Mouse (Mus musculus) hindbrain, embryonic 14.5 days (tissue): ENCODE measurements at regions not wholly inside any gene's neighbourhood (a gene's known extent, or its start where the extent isn't known, plus 50 kb on each side); places are given as distances from the start of the nearest gene placed in this dataset.

ENCODE experiments used
- ATAC-seq: fragments of 200-750 bp; cut with Nextera tagmentation; 2 replicates; pipeline ENCODE4 v1.8.0; 2017; ENCODE audit warnings: moderate number of reproducible peaks, mild to moderate bottlenecking, moderate TSS enrichment, moderate library complexity; ENCODE audit not compliant: low FRiP score
- DNase-seq: peaks from one replicate; pipeline ENCODE4 v3.0.0-alpha.2; 2015; ENCODE audit warnings: low spot score
- H3K27ac ChIP-seq: fragments of 300-500 bp; sonication (generic); 2 replicates; pipeline ENCODE4 v1.5.1; 2014; ENCODE audit warnings: mild to moderate bottlenecking, moderate library complexity
- H3K27me3 ChIP-seq: fragments of 300-500 bp; sonication (generic); 2 replicates; pipeline ENCODE4 v1.6.1; 2014; ENCODE audit warnings: mild to moderate bottlenecking, low read length, mixed read lengths; ENCODE audit not compliant: control insufficient read depth, insufficient read depth
- H3K36me3 ChIP-seq: fragments of 300-500 bp; sonication (generic); replicated peaks from 2 replicates; pipeline ENCODE4 v1.6.1; 2014; ENCODE audit not compliant: control insufficient read depth, insufficient read depth
- H3K4me1 ChIP-seq: fragments of 300-500 bp; sonication (generic); replicated peaks from 2 replicates; pipeline ENCODE4 v1.6.1; 2014; ENCODE audit warnings: antibody characterized with exemption, low read length, mixed read lengths; ENCODE audit not compliant: control insufficient read depth, insufficient read depth
- H3K4me2 ChIP-seq: fragments of 300-500 bp; sonication (generic); replicated peaks from 2 replicates; pipeline ENCODE4 v1.6.1; 2014; ENCODE audit warnings: mild to moderate bottlenecking, moderate library complexity
- H3K4me3 ChIP-seq: fragments of 300-500 bp; sonication (generic); replicated peaks from 2 replicates; pipeline ENCODE4 v1.5.1; 2014; ENCODE audit warnings: mild to moderate bottlenecking, low read length
- H3K9ac ChIP-seq: fragments of 300-500 bp; sonication (generic); 2 replicates; pipeline ENCODE4 v1.6.1; 2014
- H3K9me3 ChIP-seq: fragments of 300-500 bp; sonication (generic); 2 replicates; pipeline ENCODE4 v1.6.1; 2016; ENCODE audit warnings: low read length; ENCODE audit not compliant: control insufficient read depth
- WGBS: fragments of 180-500 bp; shearing (Covaris S2); extraction: QIAGEN DNeasy Blood & Tissue Kit; methylation state at CpG from one replicate; pipeline ENCODE4 v1.1.7; 2014; 5-methylcytosine and 5-hydroxymethylcytosine counted together

DNA sequence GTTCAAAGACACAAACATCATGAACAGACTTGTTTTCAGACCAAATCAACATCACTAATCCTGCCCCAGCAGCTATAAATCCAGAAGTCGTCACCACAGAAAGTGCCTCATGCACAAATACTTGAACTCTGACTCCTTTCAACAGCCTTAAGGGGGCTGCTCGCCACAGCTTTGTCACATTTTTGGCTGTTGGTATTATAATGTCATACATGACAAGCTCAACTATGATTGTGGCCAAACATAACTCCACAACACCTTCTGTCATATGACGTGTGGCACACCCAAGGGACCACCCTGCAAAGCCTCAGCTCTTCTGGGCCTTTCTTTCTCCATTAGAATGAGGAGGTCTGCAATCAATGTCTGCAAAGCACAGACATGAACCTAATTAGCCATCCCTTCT, 209.1 kb downstream of the Mtx2 start:
- no peak overlapping the region for H3K27ac ChIP-seq
- no peaks in the 10 kb centered on the region for H3K9me3 ChIP-seq
- no peak for DNase-seq
- no peak overlapping the region for H3K4me2 ChIP-seq
- 76% methylated on average over 3 of the region's 3 CpGs for WGBS
- H3K27me3 ChIP-seq, result no peaks in the 10 kb centered on the region
- no peaks in the 10 kb centered on the region for H3K4me1 ChIP-seq
- ATAC-seq, result no peak
- H3K9ac ChIP-seq, result no peak overlapping the region
- H3K4me3 ChIP-seq, result no peak overlapping the region
- H3K36me3 ChIP-seq, result no peaks in the 10 kb centered on the region

DNA sequence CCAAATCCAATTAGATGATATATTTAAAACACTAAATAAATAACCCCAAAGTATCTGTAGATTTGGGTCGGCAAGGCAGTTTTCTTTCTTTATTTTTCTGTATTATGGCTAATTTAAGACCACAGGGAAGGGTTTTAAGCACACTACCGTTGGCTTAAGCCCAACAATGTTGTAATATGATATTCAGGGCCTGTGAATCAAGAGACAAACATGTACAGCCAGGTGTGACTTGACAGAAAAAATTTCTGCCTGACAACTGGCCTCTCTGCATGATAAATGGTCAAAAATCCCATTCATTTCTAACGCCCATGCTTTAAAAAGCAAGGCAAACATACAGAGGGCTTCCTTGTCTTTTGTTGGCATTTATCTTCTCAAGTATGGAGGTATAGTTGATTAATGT, 213.5 kb downstream of the Mtx2 start:
- no peak overlapping the region for H3K9ac ChIP-seq
- no peak for DNase-seq
- H3K27ac ChIP-seq, result no peak overlapping the region
- no peak overlapping the region for H3K4me3 ChIP-seq
- H3K9me3 ChIP-seq, result no peaks in the 10 kb centered on the region
- H3K4me1 ChIP-seq, result no peaks in the 10 kb centered on the region
- no peak overlapping the region for H3K4me2 ChIP-seq
- ATAC-seq, result no peak
- no peaks in the 10 kb centered on the region for H3K36me3 ChIP-seq
- WGBS, result 64% methylated on average over 3 of the region's 3 CpGs
- no peaks in the 10 kb centered on the region for H3K27me3 ChIP-seq

DNA sequence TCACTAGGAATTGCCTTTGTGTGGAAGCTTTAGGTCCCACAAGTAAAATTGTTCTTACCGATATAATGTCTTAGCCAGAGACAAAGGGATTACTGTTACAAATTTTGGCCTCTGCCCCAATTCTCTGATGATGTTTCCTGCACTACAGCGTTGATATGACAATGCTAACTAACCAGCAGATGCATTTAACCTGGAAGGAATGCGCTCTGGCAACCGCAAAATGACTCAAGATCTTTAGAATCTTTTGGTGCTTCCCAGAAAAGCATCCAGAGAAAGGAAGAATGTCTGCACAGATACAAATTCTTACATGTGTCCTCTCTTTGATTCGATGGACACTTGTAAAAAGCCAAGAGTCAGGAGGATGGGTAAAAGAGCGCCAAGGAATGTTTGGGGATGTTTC, 221.3 kb downstream of the Mtx2 start:
- Histone ChIP-seq H3K9me3 (no peaks in the 10 kb centered on the region), H3K4me3 (no peak overlapping the region), H3K4me2 (no peak overlapping the region), H3K9ac (no peak overlapping the region), H3K27ac (no peak overlapping the region), H3K27me3 (no peaks in the 10 kb centered on the region), H3K4me1 (no peaks in the 10 kb centered on the region; the same call in 1 of the 2 replicates), H3K36me3 (no peaks in the 10 kb centered on the region)
- 75% methylated on average over 6 of the region's 6 CpGs for WGBS
- DNase-seq (no peak), ATAC-seq (no peak)

DNA sequence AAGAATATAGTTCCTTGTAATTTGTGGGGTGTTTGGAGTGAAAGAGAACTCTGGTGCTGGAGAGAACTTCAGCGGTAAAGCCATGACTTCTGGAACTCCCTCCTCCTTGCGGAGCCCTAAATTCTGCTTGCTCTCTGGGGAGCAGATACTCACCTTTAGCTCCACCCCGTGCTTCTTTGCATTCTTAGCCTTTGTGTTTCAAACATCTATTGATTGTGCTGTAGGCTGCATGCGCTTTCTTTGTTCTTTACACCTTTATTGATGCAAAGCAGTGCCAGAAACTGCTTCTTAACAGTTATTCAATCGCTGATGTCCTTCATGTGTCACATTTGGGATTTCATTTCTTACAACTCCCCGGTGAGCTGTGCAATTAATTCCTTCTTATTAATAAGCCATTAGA, 222.5 kb downstream of the Mtx2 start:
- H3K9me3 ChIP-seq, result no peaks in the 10 kb centered on the region
- no peaks in the 10 kb centered on the region; the same call in 1 of the 2 replicates for H3K4me1 ChIP-seq
- no peak for ATAC-seq
- no peak for DNase-seq
- no peak overlapping the region for H3K4me2 ChIP-seq
- 33% methylated on average over 6 of the region's 6 CpGs for WGBS
- H3K27me3 ChIP-seq, result no peaks in the 10 kb centered on the region
- H3K9ac ChIP-seq, result no peak overlapping the region
- no peak overlapping the region for H3K4me3 ChIP-seq
- H3K36me3 ChIP-seq, result no peaks in the 10 kb centered on the region
- H3K27ac ChIP-seq, result no peak overlapping the region

DNA sequence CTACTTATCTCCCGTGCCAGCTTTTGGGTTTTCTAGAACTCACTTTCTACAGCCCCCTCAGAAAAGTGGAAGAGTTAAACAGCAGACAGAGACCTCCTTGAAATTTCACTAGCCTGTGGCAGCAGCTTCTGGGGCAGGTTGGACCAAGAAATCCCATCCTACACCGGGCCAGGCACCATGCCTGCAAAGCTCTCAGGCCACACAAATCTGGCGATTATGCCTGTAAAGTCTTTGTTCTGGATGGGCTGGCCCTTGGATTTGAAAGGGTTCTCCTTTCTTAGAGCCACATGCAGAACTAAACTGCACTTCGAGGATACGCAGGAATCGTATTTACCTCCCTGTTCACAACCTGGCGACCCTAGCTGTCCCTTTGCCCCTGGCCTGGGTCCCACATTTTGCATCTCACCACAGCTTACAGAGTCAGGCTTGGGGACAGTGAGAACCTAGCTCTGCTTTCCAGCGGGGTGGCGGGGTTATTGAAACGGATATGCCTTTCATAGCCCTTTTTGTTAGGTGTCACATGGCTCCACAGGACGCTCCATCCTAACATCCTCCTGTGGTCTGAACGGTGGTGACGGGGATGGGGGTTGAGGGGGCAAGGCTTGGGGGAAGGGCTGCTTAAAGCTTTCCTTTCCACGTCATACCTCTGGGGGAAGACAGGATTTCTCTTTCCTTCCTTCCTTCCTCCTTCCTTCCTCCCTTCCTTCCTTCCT, 229.0 kb downstream of the Mtx2 start:
- WGBS, result 25% methylated on average over 14 of the region's 14 CpGs
- Histone ChIP-seq H3K36me3 (no peaks in the 10 kb centered on the region), H3K4me3 (peak overlapping the region; percentile 20), H3K9me3 (no peaks in the 10 kb centered on the region), H3K4me2 (peak overlapping the region; percentile 54), H3K4me1 (peaks cover 4% of the 10 kb centered on the region; the same call in 1 of the 2 replicates), H3K27ac (peak overlapping the region; percentile 64), H3K27me3 (no peaks in the 10 kb centered on the region), H3K9ac (peak overlapping the region; percentile 53)
- DNase-seq (peak; percentile 46), ATAC-seq (peak; percentile 83)

DNA sequence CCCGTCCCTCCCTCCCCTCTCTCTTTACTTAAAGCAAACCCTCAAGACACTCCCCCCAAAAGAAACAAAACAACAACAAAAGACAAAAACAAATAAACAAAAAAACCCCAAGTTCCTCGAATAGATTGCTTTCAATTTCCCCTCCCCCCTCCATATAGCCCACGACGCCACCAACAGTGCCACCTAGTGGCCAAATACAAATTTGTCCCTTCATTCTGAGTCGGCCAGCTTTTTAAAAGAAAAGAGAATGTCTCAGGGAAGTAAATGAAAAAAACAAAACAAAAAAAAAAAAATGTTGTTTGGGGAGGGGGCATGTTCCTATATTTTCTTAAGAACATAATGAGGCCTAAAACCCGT, 229.6 kb downstream of the Mtx2 start:
- H3K4me3 ChIP-seq, result peak overlapping the region; percentile 20
- H3K4me1 ChIP-seq, result peaks cover 4% of the 10 kb centered on the region; the same call in 1 of the 2 replicates
- DNase-seq (peak; percentile 90), ATAC-seq (peak; percentile 51; the same call in 1 of the 2 replicates)
- H3K27me3 ChIP-seq, result no peaks in the 10 kb centered on the region
- under 1% methylated on average over 6 of the region's 6 CpGs for WGBS
- peak overlapping the region; percentile 53; the same call in 1 of the 2 replicates for H3K9ac ChIP-seq
- H3K27ac ChIP-seq, result peak overlapping the region; percentile 64
- peak overlapping the region; percentile 54 for H3K4me2 ChIP-seq
- no peaks in the 10 kb centered on the region for H3K36me3 ChIP-seq
- H3K9me3 ChIP-seq, result no peaks in the 10 kb centered on the region

DNA sequence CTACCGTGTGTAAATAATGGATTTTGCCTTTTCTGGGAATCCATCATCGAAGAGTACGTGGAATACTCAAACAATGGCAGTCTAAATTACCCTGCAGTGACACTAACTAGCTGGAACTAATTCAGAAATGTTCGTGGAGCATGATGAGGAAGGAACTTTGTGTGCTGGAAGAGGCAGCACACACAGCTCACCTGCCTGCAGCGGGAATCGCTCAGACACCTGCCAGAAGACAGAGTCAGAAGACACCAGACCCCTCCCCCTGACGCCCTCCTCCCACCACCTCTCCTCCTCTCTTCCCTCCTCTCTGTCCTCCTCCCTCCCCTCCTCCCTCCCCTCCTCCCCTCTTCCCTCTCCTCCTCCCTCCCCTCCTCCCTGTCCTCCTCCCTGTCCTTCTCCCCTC, 235.4 kb downstream of the Mtx2 start:
- no peaks in the 10 kb centered on the region for H3K36me3 ChIP-seq
- 24% methylated on average over 6 of the region's 7 CpGs for WGBS
- H3K27ac ChIP-seq, result peak overlapping the region; percentile 77
- peaks cover 23% of the 10 kb centered on the region; the same call in 1 of the 2 replicates for H3K4me1 ChIP-seq
- peak overlapping the region; percentile 30 for H3K4me2 ChIP-seq
- DNase-seq, result no peak
- ATAC-seq, result no peak
- no peaks in the 10 kb centered on the region for H3K27me3 ChIP-seq
- no peaks in the 10 kb centered on the region for H3K9me3 ChIP-seq
- H3K9ac ChIP-seq, result no peak overlapping the region
- H3K4me3 ChIP-seq, result no peak overlapping the region

DNA sequence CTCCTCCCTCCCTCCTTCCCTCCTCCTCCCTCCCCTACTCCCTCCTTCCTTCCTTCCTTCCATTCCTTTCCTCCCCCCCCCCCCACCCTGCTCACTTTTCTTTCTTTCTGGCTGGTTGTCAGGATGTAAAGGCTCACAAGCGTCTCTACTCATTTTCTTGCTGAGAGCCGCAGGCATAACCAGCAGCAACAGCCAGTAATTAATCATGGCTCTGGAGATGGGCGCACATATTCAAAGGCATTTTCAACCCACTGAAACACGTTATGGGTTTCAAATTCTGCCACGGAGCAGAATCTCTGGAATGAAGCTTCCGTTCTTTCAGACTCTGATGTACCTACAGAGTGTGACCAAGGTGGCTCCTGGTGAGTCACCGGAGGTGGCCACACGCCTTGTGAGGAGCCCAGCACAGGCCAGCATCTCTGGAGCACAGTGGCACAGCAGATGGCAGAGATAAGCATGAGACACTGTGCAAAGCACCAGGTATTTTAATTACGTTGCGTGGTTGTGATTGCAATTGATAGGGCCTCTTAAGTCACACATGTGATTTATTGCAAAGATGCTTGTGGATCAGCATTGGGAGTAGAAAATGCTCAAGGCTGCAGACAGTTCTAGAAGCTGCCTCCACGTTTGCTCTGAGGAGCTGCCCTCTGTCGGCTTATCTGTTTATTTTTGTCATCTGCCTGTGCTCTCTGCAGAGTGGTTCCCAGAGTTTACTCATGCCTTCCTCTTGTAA, 236.0 kb downstream of the Mtx2 start:
- peaks cover 23% of the 10 kb centered on the region; the same call in 1 of the 2 replicates for H3K4me1 ChIP-seq
- DNase-seq, result no peak
- 30% methylated on average over 12 of the region's 12 CpGs for WGBS
- H3K9ac ChIP-seq, result no peak overlapping the region
- peak overlapping the region; percentile 73 for H3K27ac ChIP-seq
- H3K36me3 ChIP-seq, result no peaks in the 10 kb centered on the region
- no peaks in the 10 kb centered on the region for H3K9me3 ChIP-seq
- ATAC-seq, result no peak
- peak overlapping the region; percentile 1 for H3K4me2 ChIP-seq
- H3K27me3 ChIP-seq, result no peaks in the 10 kb centered on the region
- no peak overlapping the region for H3K4me3 ChIP-seq

DNA sequence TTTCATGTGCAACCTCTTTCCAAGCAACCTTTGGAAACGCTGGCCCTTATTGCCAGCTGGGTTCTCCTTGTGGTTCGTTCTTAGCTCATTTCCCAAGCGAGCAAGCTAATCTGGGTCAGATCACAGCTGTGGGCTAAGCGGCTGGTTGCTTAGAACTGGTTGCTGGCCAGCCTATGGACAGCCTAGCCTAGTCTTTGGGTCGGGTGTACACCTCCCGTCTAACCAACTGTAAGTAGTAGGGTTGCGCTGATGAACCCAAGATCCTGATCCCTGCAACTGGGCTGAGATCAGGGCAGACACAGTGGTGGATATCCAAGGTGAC, 236.5 kb downstream of the Mtx2 start:
- H3K36me3 ChIP-seq, result no peaks in the 10 kb centered on the region
- peak overlapping the region; percentile 73 for H3K27ac ChIP-seq
- peaks cover 23% of the 10 kb centered on the region; the same call in 1 of the 2 replicates for H3K4me1 ChIP-seq
- WGBS, result 80% methylated on average over 7 of the region's 7 CpGs
- 0 out of 2 replicates have a peak overlapping the region, but pooled peaks have one; percentile 1 for H3K4me2 ChIP-seq
- no peaks in the 10 kb centered on the region for H3K27me3 ChIP-seq
- no peak overlapping the region for H3K9ac ChIP-seq
- H3K9me3 ChIP-seq, result no peaks in the 10 kb centered on the region
- DNase-seq, result no peak
- no peak for ATAC-seq
- no peak overlapping the region for H3K4me3 ChIP-seq
